Mouse (Mus musculus) granulocyte monocyte progenitor cell, adult 5-6 weeks (primary cell): ENCODE data around the gene H2-DMa. TPM values are rescaled to one million over a fixed set of nuclear protein-coding genes. Genes with fewer than 3 reads are reported as not detected.

Source experiments
- ATAC-seq: replicated peaks from 2 replicates; pipeline ENCODE4 v1.8.0; 2016; ENCODE audit warnings: mild to moderate bottlenecking, moderate TSS enrichment, inconsistent platforms; ENCODE audit not compliant: poor library complexity, severe bottlenecking
- total RNA-seq, 2 experiments: library from RNA; stranded (forward) in 1 of 2; stranded (reverse) in 1 of 2; fragments of 200-712, 200-1000 nt in 1 of 2; fragments of >200 nt in 1 of 2; fragmentation: Nextera tagmentation in 1 of 2; gene quantifications; 2 replicates each; pipeline ENCODE4 v1.2.3; 2014 to 2017

H2-DMa gene
- total RNA-seq, 2 experiments from 2014 or later = 40.2 to 97.2 TPM

- peak; percentile 81 for ATAC-seq
Measured at GRCm38 (mm10) chr17:34101604-34102032, 17.7 kb upstream of the H2-DMa start.

GRCm38 (mm10) chr17:34102831-34103230, 16.5 kb upstream of the H2-DMa start:
- no peak for ATAC-seq

GRCm38 (mm10) chr17:34104804-34105203, 14.5 kb upstream of the H2-DMa start:
- ATAC-seq = no peak

- no peak for ATAC-seq
Measured at GRCm38 (mm10) chr17:34106555-34106954, 12.8 kb upstream of the H2-DMa start.

- ATAC-seq = no peak
Measured at GRCm38 (mm10) chr17:34107109-34107867, 12.1 kb upstream of the H2-DMa start.

- no peak for ATAC-seq
Measured at GRCm38 (mm10) chr17:34108460-34108859, 10.9 kb upstream of the H2-DMa start.

GRCm38 (mm10) chr17:34109038-34109805, 10.1 kb upstream of the H2-DMa start:
- ATAC-seq = peak; percentile 7; the same call in 1 of the 2 replicates

GRCm38 (mm10) chr17:34109806-34110195, 9.5 kb upstream of the H2-DMa start:
- 0 out of 2 replicates have a peak, but pooled peaks have one; percentile 9 for ATAC-seq

- no peak for ATAC-seq
Measured at GRCm38 (mm10) chr17:34110309-34110708, 9.0 kb upstream of the H2-DMa start.

GRCm38 (mm10) chr17:34114114-34114513, 5.2 kb upstream of the H2-DMa start:
- no peak for ATAC-seq

GRCm38 (mm10) chr17:34116736-34117370, 2.5 kb upstream of the H2-DMa start:
- ATAC-seq = 0 out of 2 replicates have a peak, but pooled peaks have one; percentile 9

- no peak for ATAC-seq
Measured at GRCm38 (mm10) chr17:34117421-34118112, 1.8 kb upstream of the H2-DMa start.

GRCm38 (mm10) chr17:34118113-34118872, 1.0 kb upstream of the H2-DMa start:
- ATAC-seq = no peak

GRCm38 (mm10) chr17:34118873-34119248, 480 bp upstream of the H2-DMa start:
- no peak; the same call in 1 of the 2 replicates for ATAC-seq

GRCm38 (mm10) chr17:34120180-34120723, 911 bp downstream of the H2-DMa start:
- 0 out of 2 replicates have a peak, but pooled peaks have one; percentile 4 for ATAC-seq

- peak; percentile 6 for ATAC-seq
Measured at GRCm38 (mm10) chr17:34120814-34121171, 1.5 kb downstream of the H2-DMa start.

- no peak for ATAC-seq
Measured at GRCm38 (mm10) chr17:34121172-34121878, 2.0 kb downstream of the H2-DMa start.

- no peak for ATAC-seq
Measured at GRCm38 (mm10) chr17:34121879-34122187, 2.5 kb downstream of the H2-DMa start.
